In the genomic region with DNA sequence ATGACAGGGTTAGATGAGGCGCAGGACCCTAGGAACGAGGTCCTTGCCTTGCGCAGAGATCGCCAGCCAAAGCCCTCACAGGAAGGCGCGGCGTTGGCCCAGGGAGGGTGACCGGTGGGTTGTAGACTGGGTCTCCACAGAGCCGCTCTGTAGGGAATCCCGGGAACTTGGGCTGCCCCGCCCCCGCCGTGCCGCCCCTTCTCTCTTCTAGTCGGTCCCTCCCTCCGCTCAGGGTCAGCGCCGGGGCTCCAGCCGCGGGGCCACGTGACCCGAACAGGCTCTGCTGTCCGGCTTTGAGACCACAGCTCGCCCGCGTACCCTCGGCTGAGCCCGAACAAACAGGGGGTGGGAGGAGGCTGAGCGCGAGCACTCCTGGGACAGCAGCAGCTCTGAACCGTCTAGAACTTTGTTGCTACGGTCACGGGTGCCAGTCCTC, we compare ENCODE assay signal across 9 mouse cellular contexts. TPM values are rescaled to one million over a fixed set of nuclear protein-coding genes. Genes with fewer than 3 reads are reported as not detected.
DNase-seq lines count a peak whose midpoint lies in the region; ATAC-seq and TF ChIP-seq lines count a peak whose summit lies in the region.
"Had no signal": no experiment of that assay in that cellular context is flagged by ENCODE, and none has a peak within 500 bp of the region (broad histone marks: within the 10 kb centered on the region; RNA-seq: fewer than 3 reads in every experiment).

A gene (minus strand): TSS at position 149 of the 436 bp plus-strand sequence.

- WGBS in forebrain, postnatal 0 days, result 1% methylated on average over 33 of the region's 33 CpGs
- under 1% methylated on average over 33 of the region's 33 CpGs for WGBS in kidney, adult 2 months
- 1% methylated on average over 33 of the region's 33 CpGs for WGBS in lung, adult 2 months

- no peak for TF ChIP-seq CTCF in forebrain, postnatal 0 days (IDR thresholded peaks at IDR 0.05; ENCODE audit: low read depth)
- no peak for TF ChIP-seq CTCF in kidney, adult 2 months (conservative IDR thresholded peaks at IDR 0.05; ENCODE audit: insufficient read depth, insufficient read length, low read depth, low read length)
- TF ChIP-seq CTCF in lung, adult 2 months (IDR thresholded peaks at IDR 0.05; ENCODE audit: insufficient read depth, low read length), result no peak

- ATAC-seq in common myeloid progenitor, adult 5-6 weeks (replicated peaks; ENCODE audit: low read depth, poor library complexity, severe bottlenecking), result 0 out of 2 replicates have a peak, but pooled peaks have one; percentile 26
- ATAC-seq in forebrain, postnatal 0 days, result no peak

- 0 out of 2 replicates have a peak within 1 kb of the TSS, but pooled peaks have one; percentile 14 for H3K9ac ChIP-seq in forebrain, postnatal 0 days

- no peak within 1 kb of the TSS for H3K27ac ChIP-seq in forebrain, postnatal 0 days (ENCODE audit: low read depth, low read length)
- no peak within 1 kb of the TSS for H3K27ac ChIP-seq in kidney, adult 2 months (ENCODE audit: insufficient read depth, low read depth, low read length)

- H3K27me3 ChIP-seq in forebrain, postnatal 0 days (ENCODE audit: insufficient read depth, low read length), result peaks cover 64% of the 10 kb centered on the region
- H3K27me3 ChIP-seq in kidney, adult 2 months (replicated peaks; ENCODE audit: control insufficient read depth, insufficient read depth, low read length), result peaks cover 7% of the 10 kb centered on the region

- DNase-seq in forebrain, postnatal 0 days, result no peak
- DNase-seq in kidney, adult 2 months, result peak; percentile 19
- DNase-seq in lung, adult 2 months, result peak; percentile 43
- DNase-seq in retina, postnatal 1 day, result peak; percentile 80
- DNase-seq in thymus, postnatal 4 days, result no peak
- DNase-seq in left cerebral cortex, adult 9 months (ENCODE audit: low spot score in 2 of 2), result no peak
- DNase-seq in spleen, postnatal 36 days (ENCODE audit: low spot score in 2 of 2), result no peak

- peak within 1 kb of the TSS; percentile 18 for H3K4me3 ChIP-seq in forebrain, postnatal 0 days (ENCODE audit: low read depth, low read length)
- H3K4me3 ChIP-seq in kidney, adult 2 months (ENCODE audit: insufficient read depth, low read depth, low read length), result peak within 1 kb of the TSS; percentile 30
- H3K4me3 ChIP-seq in lung, adult 2 months (replicated peaks; ENCODE audit: extremely low read depth, low read depth, low read length), result peak within 1 kb of the TSS; percentile 53
- H3K4me3 ChIP-seq: myocyte had no signal

- 0 out of 2 replicates have a peak, but pooled peaks cover 5% of the 10 kb centered on the region for H3K4me1 ChIP-seq in forebrain, postnatal 0 days (ENCODE audit: insufficient read depth)
- H3K4me1 ChIP-seq in kidney, adult 2 months (ENCODE audit: control insufficient read depth, insufficient read depth, low read length), result peaks cover 4% of the 10 kb centered on the region; the same call in 1 of the 2 replicates
- peaks cover 7% of the 10 kb centered on the region; the same call in 1 of the 2 replicates for H3K4me1 ChIP-seq in lung, adult 2 months (ENCODE audit: control insufficient read depth, insufficient read depth, low read length)

- no peaks in the 10 kb centered on the region for H3K9me3 ChIP-seq in forebrain, postnatal 0 days (ENCODE audit: low read length)

- no peaks in the 10 kb centered on the region for H3K36me3 ChIP-seq in forebrain, postnatal 0 days (ENCODE audit: insufficient read depth)
- no peaks in the 10 kb centered on the region for H3K36me3 ChIP-seq in kidney, adult 2 months (ENCODE audit: control insufficient read depth, insufficient read depth, low read length)

- no peak for TF ChIP-seq POLR2A in kidney, adult 2 months (IDR thresholded peaks at IDR 0.05; ENCODE audit: low read depth, low read length)
- TF ChIP-seq POLR2A in lung, adult 2 months (IDR thresholded peaks at IDR 0.05; ENCODE audit: borderline replicate concordance, extremely low read depth, low read depth, low read length), result 0 out of 2 replicates have a peak, but pooled peaks have one; percentile 30

- H3K4me2 ChIP-seq in forebrain, postnatal 0 days (ENCODE audit: low read depth), result peak within 1 kb of the TSS; percentile 43

RNA-seq across cellular contexts. Expression of the gene that starts here (rescaled TPM):
- total RNA-seq in common myeloid progenitor, adult 5-6 weeks (2017), result not detected in 2 replicates
- total RNA-seq in forebrain, postnatal 0 days (2014; rRNA removed), result not detected in 2 replicates
- polyA plus RNA-seq in forebrain, postnatal 0 days (2015; fragmentation: Nextera tagmentation; extraction: Ambion mirVana), result not detected in 2 replicates
- 1.2 TPM in 2 replicates for polyA plus RNA-seq in kidney, adult 2 months (2012; rRNA removed)
- 5.4 and 9.9 TPM in 2 replicates for polyA plus RNA-seq in lung, adult 2 months (2012; rRNA removed)
- polyA plus RNA-seq: myocyte had no signal

Comparison
In these comparisons a context has a peak if more than half of its experiments do, and no peak if none do; other contexts are left out.
1. Peak in ATAC-seq in common myeloid progenitor, adult 5-6 weeks; RNA of the gene not detected or under 1 TPM.
2. DNase-seq: peak in kidney, adult 2 months (single experiment), lung, adult 2 months (single experiment) and retina, postnatal 1 day (single experiment); none in forebrain, postnatal 0 days (single experiment), thymus, postnatal 4 days (single experiment), left cerebral cortex, adult 9 months (0 of 2) and spleen, postnatal 36 days (0 of 2).
3. Peak in every context shown above with its lines, with median percentiles within 50 percentile points of each other: H3K4me3 ChIP-seq.